Mouse (Mus musculus) cerebellum, adult 11-12 months (tissue): ENCODE results near the gene Zbtb7b.

Source experiments
- DNase-seq: peaks from one replicate; pipeline ENCODE4 v3.0.0; 2022

The Zbtb7b gene

DNA sequence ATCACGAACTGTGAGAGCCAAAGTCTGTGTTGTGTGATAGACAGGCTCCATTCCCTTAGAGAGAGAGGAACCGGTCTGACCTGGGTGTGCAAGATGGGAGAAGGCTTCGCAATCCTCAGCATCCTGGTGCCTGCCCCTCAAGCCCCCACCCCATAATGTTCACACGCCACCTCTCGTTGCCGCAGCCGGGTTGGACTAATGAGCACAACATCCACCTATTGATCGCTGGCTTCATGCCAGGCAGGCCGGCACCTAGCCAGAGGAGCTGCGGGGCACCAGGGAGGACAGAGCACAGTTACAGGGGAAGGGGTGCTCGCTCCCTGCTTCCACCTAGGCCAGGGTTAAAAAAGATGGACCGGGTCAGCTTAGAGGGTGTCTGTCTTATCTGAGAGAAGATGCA, 62.1 kb downstream of the Zbtb7b start:
- no peak for DNase-seq

DNA sequence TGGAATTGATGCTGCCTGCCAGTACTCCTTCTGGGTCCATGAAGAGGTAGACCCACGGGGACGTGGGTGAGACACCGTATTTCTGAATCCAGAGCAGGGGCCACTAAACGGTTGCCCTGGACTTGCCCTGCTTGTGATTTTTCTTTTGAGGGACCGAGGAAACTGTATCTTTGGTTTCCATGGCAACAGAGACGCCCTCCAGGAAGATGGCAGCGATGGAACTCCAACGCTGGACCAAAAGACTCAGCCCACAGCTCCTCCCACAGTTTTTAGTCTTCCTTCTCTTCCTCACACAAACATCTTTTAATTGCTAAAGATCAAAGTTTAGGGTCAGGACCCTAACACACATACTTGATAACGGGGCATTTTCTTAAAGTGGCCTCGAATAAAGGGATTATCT, 62.6 kb downstream of the Zbtb7b start:
- no peak for DNase-seq

DNA sequence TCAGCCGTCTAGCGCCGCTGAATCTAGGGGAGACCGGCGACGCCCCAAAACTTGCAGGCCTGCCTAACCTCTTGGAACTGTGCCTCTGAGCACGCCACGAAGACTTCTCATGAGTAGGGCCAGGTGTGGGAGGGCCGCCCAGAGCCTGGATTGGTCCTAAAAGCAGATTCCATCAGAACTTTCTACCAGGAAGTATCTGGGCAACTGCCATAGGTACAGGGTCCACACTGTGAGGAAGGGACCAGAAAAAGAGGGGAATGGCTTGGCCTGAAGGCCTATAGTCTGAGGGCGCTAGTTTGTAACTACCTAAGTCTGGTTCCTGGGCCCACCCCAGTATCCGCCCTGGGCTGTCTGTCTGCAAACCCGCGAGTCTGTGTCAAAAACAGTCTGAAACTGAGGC, 63.0 kb downstream of the Zbtb7b start:
- no peak for DNase-seq

DNA sequence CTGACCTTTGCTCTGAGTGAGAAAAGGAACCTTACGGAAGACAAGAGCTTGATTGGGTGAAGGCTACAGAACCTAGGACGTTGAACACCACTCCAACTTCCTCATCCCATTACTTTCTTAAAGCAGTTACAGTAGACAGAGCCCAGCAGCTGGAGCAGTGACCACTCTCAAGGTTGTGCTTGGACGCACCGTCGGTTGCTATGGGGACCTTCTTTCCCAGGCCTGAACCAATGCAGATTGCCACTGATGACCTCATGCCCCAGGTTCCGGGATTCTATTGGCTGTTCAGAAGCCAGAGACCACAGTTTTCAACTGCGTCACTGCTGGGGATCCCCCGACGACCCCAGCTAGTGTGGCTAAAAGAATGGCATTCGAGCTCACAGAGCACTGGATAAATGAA, 63.6 kb downstream of the Zbtb7b start:
- DNase-seq: no peak

DNA sequence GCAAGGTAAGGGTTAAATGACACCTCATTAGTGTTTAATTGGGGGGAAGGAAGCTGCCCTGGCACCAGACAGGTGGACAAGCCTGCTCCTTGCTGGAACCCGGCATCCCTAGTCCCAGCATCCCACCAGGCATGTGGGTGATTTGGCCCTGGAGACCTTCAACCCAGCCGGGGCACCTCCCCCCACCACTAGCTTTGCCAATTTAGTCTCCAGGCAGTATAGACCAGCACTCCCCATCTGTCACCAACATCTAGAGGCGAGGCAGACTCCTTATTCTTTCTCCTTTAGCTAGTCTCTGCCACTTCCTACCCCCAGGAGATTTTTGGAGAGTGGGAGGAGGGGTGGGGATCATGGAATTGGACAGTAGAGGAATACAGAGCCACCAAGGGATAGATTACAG, 64.2 kb downstream of the Zbtb7b start:
- no peak for DNase-seq

DNA sequence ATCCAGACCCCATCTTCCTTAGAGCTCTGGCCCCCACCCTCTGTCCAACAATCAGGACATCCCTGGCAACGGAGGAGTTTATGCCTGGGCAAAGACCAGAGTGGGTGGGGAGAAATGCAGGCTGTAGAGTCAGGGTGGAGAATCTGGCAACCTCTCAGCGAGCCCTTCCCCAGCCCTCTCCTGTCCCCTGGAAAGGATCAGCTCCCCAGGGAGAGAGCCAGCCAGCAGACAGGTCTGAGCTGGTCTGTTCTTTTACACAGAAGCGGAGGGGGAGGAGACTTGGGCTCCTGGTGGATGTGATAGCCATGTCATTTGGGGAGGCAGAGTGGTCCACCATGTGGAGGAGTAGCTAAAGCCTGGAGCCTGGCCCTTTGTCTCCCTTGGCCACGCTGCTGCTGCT, 66.0 kb downstream of the Zbtb7b start:
- DNase-seq: no peak
